14 mouse cellular contexts compared by ENCODE assay signal in genomic region chr13:56770136-56770578, GRCm38 (mm10). TPM values are rescaled to one million over a fixed set of nuclear protein-coding genes. Genes with fewer than 3 reads are reported as not detected.
DNase-seq lines count a peak whose midpoint lies in the region; ATAC-seq lines count a peak whose summit lies in the region.
"Had no signal": no experiment of that assay in that cellular context is flagged by ENCODE, and none has a peak within 500 bp of the region (broad histone marks: within the 10 kb centered on the region; RNA-seq: fewer than 3 reads in every experiment).

No protein-coding gene starts in this region.

- H3K27ac ChIP-seq in heart, embryonic 13.5 days (replicated peaks): no peak overlapping the region
- peak overlapping the region; percentile 84 for H3K27ac ChIP-seq in forebrain, embryonic 13.5 days
- H3K27ac ChIP-seq in hindbrain, embryonic 16.5 days (ENCODE audit: low read depth, low read length): no peak overlapping the region
- peak overlapping the region; percentile 30; the same call in 1 of the 2 replicates for H3K27ac ChIP-seq in neural tube, embryonic 15.5 days (replicated peaks)
- H3K27ac ChIP-seq: intestine, embryonic 15.5 days; limb, embryonic 15.5 days had no signal

- 0 out of 2 replicates have a peak overlapping the region, but pooled peaks have one; percentile 19 for H3K9ac ChIP-seq in heart, embryonic 13.5 days
- peak overlapping the region; percentile 7; the same call in 1 of the 2 replicates for H3K9ac ChIP-seq in forebrain, embryonic 13.5 days
- H3K9ac ChIP-seq in hindbrain, embryonic 16.5 days (ENCODE audit: low read depth, low read length): no peak overlapping the region
- no peak overlapping the region for H3K9ac ChIP-seq in neural tube, embryonic 15.5 days (replicated peaks)
- H3K9ac ChIP-seq: heart, embryonic 12.5 days; intestine, embryonic 15.5 days; limb, embryonic 15.5 days had no signal

- H3K4me1 ChIP-seq in heart, embryonic 13.5 days: peaks cover 37% of the 10 kb centered on the region
- peaks cover 57% of the 10 kb centered on the region for H3K4me1 ChIP-seq in forebrain, embryonic 13.5 days
- H3K4me1 ChIP-seq in hindbrain, embryonic 16.5 days (ENCODE audit: control insufficient read depth, insufficient read depth, low read depth, low read length): peaks cover 19% of the 10 kb centered on the region
- H3K4me1 ChIP-seq in neural tube, embryonic 15.5 days: peaks cover 39% of the 10 kb centered on the region

- DNase-seq in heart, adult 11 months: no peak
- no peak for DNase-seq in liver
- no peak for DNase-seq in lung, postnatal 36 days
- DNase-seq in adipocyte (ENCODE audit: low spot score): no peak
- DNase-seq: gastrocnemius, postnatal 25 days; kidney, postnatal 4 days had no signal

- WGBS in heart, embryonic 13.5 days: 36% methylated on average over 1 of the region's 1 CpGs
- 12% methylated on average over 1 of the region's 1 CpGs for WGBS in forebrain, embryonic 13.5 days
- WGBS in hindbrain, embryonic 16.5 days: 40% methylated on average over 1 of the region's 1 CpGs
- 58% methylated on average over 1 of the region's 1 CpGs for WGBS in neural tube, embryonic 15.5 days

- no peak overlapping the region for H3K4me3 ChIP-seq in heart, embryonic 13.5 days
- H3K4me3 ChIP-seq in forebrain, embryonic 13.5 days: no peak overlapping the region
- no peak overlapping the region for H3K4me3 ChIP-seq in hindbrain, embryonic 16.5 days (ENCODE audit: low read length)
- H3K4me3 ChIP-seq in neural tube, embryonic 15.5 days (replicated peaks): no peak overlapping the region
- H3K4me3 ChIP-seq: heart, embryonic 12.5 days; intestine, embryonic 15.5 days; limb, embryonic 15.5 days had no signal

- no peaks in the 10 kb centered on the region for H3K9me3 ChIP-seq in heart, embryonic 13.5 days
- H3K9me3 ChIP-seq in forebrain, embryonic 13.5 days (replicated peaks): no peaks in the 10 kb centered on the region
- H3K9me3 ChIP-seq in hindbrain, embryonic 16.5 days (ENCODE audit: control insufficient read depth, low read length): no peaks in the 10 kb centered on the region
- no peaks in the 10 kb centered on the region for H3K9me3 ChIP-seq in neural tube, embryonic 15.5 days (replicated peaks)
- H3K9me3 ChIP-seq: intestine, embryonic 15.5 days; limb, embryonic 15.5 days had no signal

- H3K4me2 ChIP-seq in heart, embryonic 13.5 days: no peak overlapping the region
- H3K4me2 ChIP-seq in forebrain, embryonic 13.5 days: peak overlapping the region; percentile 7; the same call in 1 of the 2 replicates
- H3K4me2 ChIP-seq in hindbrain, embryonic 16.5 days (ENCODE audit: low read length): no peak overlapping the region
- no peak overlapping the region for H3K4me2 ChIP-seq in neural tube, embryonic 15.5 days
- H3K4me2 ChIP-seq: heart, embryonic 12.5 days; intestine, embryonic 15.5 days; limb, embryonic 15.5 days had no signal

- no peaks in the 10 kb centered on the region for H3K27me3 ChIP-seq in heart, embryonic 13.5 days (replicated peaks)
- no peaks in the 10 kb centered on the region for H3K27me3 ChIP-seq in forebrain, embryonic 13.5 days
- H3K27me3 ChIP-seq in hindbrain, embryonic 16.5 days (replicated peaks; ENCODE audit: control insufficient read depth, insufficient read depth, low read length): no peaks in the 10 kb centered on the region
- no peaks in the 10 kb centered on the region for H3K27me3 ChIP-seq in neural tube, embryonic 15.5 days (replicated peaks)
- H3K27me3 ChIP-seq: heart, embryonic 12.5 days; intestine, embryonic 15.5 days; limb, embryonic 15.5 days had no signal

- ATAC-seq in heart, embryonic 13.5 days (ENCODE audit: extremely low read depth, insufficient number of reproducible peaks, low FRiP score, low TSS enrichment): no peak
- ATAC-seq in forebrain, embryonic 13.5 days: peak; percentile 70
- peak; percentile 55; the same call in 1 of the 2 replicates for ATAC-seq in hindbrain, embryonic 16.5 days
- 0 out of 2 replicates have a peak, but pooled peaks have one; percentile 6 for ATAC-seq in neural tube, embryonic 15.5 days (ENCODE audit: low FRiP score)
- ATAC-seq: intestine, embryonic 15.5 days had no signal

- no peaks in the 10 kb centered on the region for H3K36me3 ChIP-seq in heart, embryonic 13.5 days
- no peaks in the 10 kb centered on the region for H3K36me3 ChIP-seq in forebrain, embryonic 13.5 days (ENCODE audit: poor library complexity, severe bottlenecking)
- no peaks in the 10 kb centered on the region for H3K36me3 ChIP-seq in hindbrain, embryonic 16.5 days (ENCODE audit: control insufficient read depth, insufficient read depth, low read length)
- no peaks in the 10 kb centered on the region for H3K36me3 ChIP-seq in neural tube, embryonic 15.5 days
- H3K36me3 ChIP-seq: G1E; heart, embryonic 12.5 days; intestine, embryonic 15.5 days; limb, embryonic 15.5 days had no signal

RNA-seq across cellular contexts. Expression of gene Gm45623, which starts 16.5 kb away (rescaled TPM):
- polyA plus RNA-seq in heart, embryonic 13.5 days (2015; fragmentation: Nextera tagmentation; extraction: Ambion mirVana): 0.27 and 0.39 TPM in 2 replicates
- 0.37 and 0.55 TPM in 2 replicates for polyA plus RNA-seq in forebrain, embryonic 13.5 days (2015; fragmentation: Nextera tagmentation; extraction: Ambion mirVana)
- polyA plus RNA-seq in hindbrain, embryonic 16.5 days (2015; fragmentation: Nextera tagmentation; extraction: Ambion mirVana): 2.5 and 2.8 TPM in 2 replicates
- polyA plus RNA-seq in neural tube, embryonic 15.5 days (2015; fragmentation: Nextera tagmentation; extraction: Ambion mirVana): 2.1 and 2.7 TPM in 2 replicates
- polyA plus RNA-seq: G1E had no signal

Comparison
In these comparisons a context has a peak if more than half of its experiments do, and no peak if none do; other contexts are left out.
1. H3K27ac ChIP-seq: peak in forebrain, embryonic 13.5 days (single experiment) and neural tube, embryonic 15.5 days (single experiment); none in heart, embryonic 13.5 days (single experiment) and hindbrain, embryonic 16.5 days (single experiment).
2. H3K9ac ChIP-seq: peak in heart, embryonic 13.5 days (single experiment) and forebrain, embryonic 13.5 days (single experiment); none in hindbrain, embryonic 16.5 days (single experiment) and neural tube, embryonic 15.5 days (single experiment).